Mouse (Mus musculus): ENCODE results near the gene Anapc11.
"Not testable (repeated sequence)": the region's sequence is repeated elsewhere in the genome, so short reads cannot be mapped to it uniquely, and the experiment has no call there.

Gene Anapc11

GRCm38 (mm10) chr11:120575046-120575445 lies 23.2 kb upstream of the Anapc11 start:
- no peak for DNase-seq (ENCODE audit: low read depth, low spot score)

GRCm38 (mm10) chr11:120575940-120576339 lies 22.3 kb upstream of the Anapc11 start:
- DNase-seq (ENCODE audit: low read depth, low spot score), result no peak

- DNase-seq (ENCODE audit: low read depth, low spot score), result no peak
Measured at GRCm38 (mm10) chr11:120576365-120576981, 21.7 kb upstream of the Anapc11 start.

GRCm38 (mm10) chr11:120577211-120578023 lies 20.8 kb upstream of the Anapc11 start:
- no peak for DNase-seq (ENCODE audit: low read depth, low spot score)

GRCm38 (mm10) chr11:120578024-120578693 lies 20.1 kb upstream of the Anapc11 start:
- DNase-seq (ENCODE audit: low read depth, low spot score), result no peak

GRCm38 (mm10) chr11:120578694-120579243 lies 19.5 kb upstream of the Anapc11 start:
- DNase-seq (ENCODE audit: low read depth, low spot score), result no peak

GRCm38 (mm10) chr11:120579316-120580107 lies 18.7 kb upstream of the Anapc11 start:
- no peak for DNase-seq (ENCODE audit: low read depth, low spot score)

- DNase-seq (ENCODE audit: low read depth, low spot score), result no peak
Measured at GRCm38 (mm10) chr11:120580190-120580589, 18.0 kb upstream of the Anapc11 start.

- no peak for DNase-seq (ENCODE audit: low read depth, low spot score)
Measured at GRCm38 (mm10) chr11:120580871-120581331, 17.3 kb upstream of the Anapc11 start.

GRCm38 (mm10) chr11:120581490-120582267 lies 16.5 kb upstream of the Anapc11 start, which contains the start of gene Arhgdia:
TSS of gene Arhgdia (minus strand) at chr11:120581624.
- DNase-seq (ENCODE audit: low read depth, low spot score), result peak; percentile 84

GRCm38 (mm10) chr11:120582268-120582981 lies 15.8 kb upstream of the Anapc11 start:
- no peak for DNase-seq (ENCODE audit: low read depth, low spot score)

GRCm38 (mm10) chr11:120582982-120583293 lies 15.3 kb upstream of the Anapc11 start:
- not testable (repeated sequence) for DNase-seq (ENCODE audit: low read depth, low spot score)

- no peak for DNase-seq (ENCODE audit: low read depth, low spot score)
Measured at GRCm38 (mm10) chr11:120583937-120584336, 14.3 kb upstream of the Anapc11 start.

- DNase-seq (ENCODE audit: low read depth, low spot score), result no peak
Measured at GRCm38 (mm10) chr11:120588531-120588930, 9.7 kb upstream of the Anapc11 start.

GRCm38 (mm10) chr11:120597240-120598235 lies 683 bp upstream of the Anapc11 start:
- no peak for DNase-seq (ENCODE audit: low read depth, low spot score)

GRCm38 (mm10) chr11:120598990-120599549 lies 849 bp downstream of the Anapc11 start:
- DNase-seq (ENCODE audit: low read depth, low spot score), result no peak

GRCm38 (mm10) chr11:120600716-120601115 lies 2.5 kb downstream of the Anapc11 start:
- no peak for DNase-seq (ENCODE audit: low read depth, low spot score)

- DNase-seq (ENCODE audit: low read depth, low spot score), result no peak
Measured at GRCm38 (mm10) chr11:120603545-120603944, 5.3 kb downstream of the Anapc11 start.
